Mouse (Mus musculus): ENCODE data around the gene Kdelc2. TPM values are rescaled to one million over a fixed set of nuclear protein-coding genes. Genes with fewer than 3 reads are reported as not detected.

The Kdelc2 gene
- total RNA-seq, 2 experiments from 2014 or later = 15.7 to 16.1 TPM

Small RNA genes within 50 kb of the gene (microRNA-seq; reads per million reads assigned to microRNA genes)
- 0 reads per million in 2 experiments for gene Mir130c

Other genes with a start within 250 kb of the Kdelc2 start
- 10 to 100 TPM; 12.1 to 12.8 TPM for gene Ddx10, start 136.0 kb upstream of the Kdelc2 start, total RNA-seq (2021)
- under 1 TPM; 0.36 to 0.38 TPM for gene Exph5, start 82.4 kb upstream of the Kdelc2 start, total RNA-seq (2021)
- under 1 TPM in 1 of 2 experiments, not detected in 1; 0.52 TPM for gene 4930550C14Rik, start 18.3 kb downstream of the Kdelc2 start, total RNA-seq (2021)
- 10 to 100 TPM; 11.5 to 12.5 TPM for gene Atm, start 152.7 kb downstream of the Kdelc2 start, total RNA-seq (2021)
- 10 to 100 TPM; 14.9 to 16.8 TPM for gene Npat, start 153.0 kb downstream of the Kdelc2 start, total RNA-seq (2021)
- 100 to 1,000 TPM; 259 to 279 TPM for gene Acat1, start 226.4 kb downstream of the Kdelc2 start, total RNA-seq (2021)

Measured in heart, postnatal 4 days (tissue).